Mouse (Mus musculus): Measurements from ENCODE around the gene Olfr57. TPM values are rescaled to one million over a fixed set of nuclear protein-coding genes. Genes with fewer than 3 reads are reported as not detected.
"Not testable (repeated sequence)": the region's sequence is repeated elsewhere in the genome, so short reads cannot be mapped to it uniquely, and the experiment has no call there.

Olfr57 gene
- not detected for total RNA-seq (2021)
- long read RNA-seq, experiment 1 = 0 reads
- long read RNA-seq, experiment 2 = 0 reads

- no peak for DNase-seq (ENCODE audit: low spot score)
Measured at GRCm38 (mm10) chr10:79028441-79028840, at the start of gene Olfr57. TSS of gene Olfr57 (plus strand) at chr10:79028741.

- no peak for DNase-seq (ENCODE audit: low spot score)
Measured at GRCm38 (mm10) chr10:78980750-78981149, 47.8 kb upstream of the Olfr57 start, which contains the start of gene Olfr1352. TSS of gene Olfr1352 (plus strand) at chr10:78981050.

- no peak for DNase-seq (ENCODE audit: low spot score)
Measured at GRCm38 (mm10) chr10:79012172-79012571, 16.4 kb upstream of the Olfr57 start, which contains the start of gene Olfr1351. TSS of gene Olfr1351 (plus strand) at chr10:79012472.

- not testable (repeated sequence) for DNase-seq (ENCODE audit: low spot score)
Measured at GRCm38 (mm10) chr10:79042457-79042856, 13.9 kb downstream of the Olfr57 start.

- DNase-seq (ENCODE audit: low spot score) = not testable (repeated sequence)
Measured at GRCm38 (mm10) chr10:79057370-79057769, 28.8 kb downstream of the Olfr57 start.

Other genes with a start within 250 kb of the Olfr57 start
- not detected for gene Slc1a6, start 248.2 kb upstream of the Olfr57 start, total RNA-seq (2021)
- not detected for gene Olfr1356, start 176.6 kb upstream of the Olfr57 start, total RNA-seq (2021)
- gene Olfr1355, start 153.2 kb upstream of the Olfr57 start, total RNA-seq (2021) = not detected
- gene Olfr1354, start 115.6 kb upstream of the Olfr57 start, total RNA-seq (2021) = not detected
- not detected for gene Olfr8, start 78.1 kb upstream of the Olfr57 start, total RNA-seq (2021)
- not detected for gene Olfr1353, start 65.4 kb upstream of the Olfr57 start, total RNA-seq (2021)
- gene Olfr1352, start 47.7 kb upstream of the Olfr57 start, total RNA-seq (2021) = not detected
- gene Olfr1351, start 16.3 kb upstream of the Olfr57 start, total RNA-seq (2021) = not detected
- 1 to 10 TPM; 8.9 to 9.1 TPM for gene 2610008E11Rik, start 68.9 kb downstream of the Olfr57 start, total RNA-seq (2021)
- not detected for gene Vmn2r80, start 120.0 kb downstream of the Olfr57 start, total RNA-seq (2021)
- not detected for gene Vmn2r81, start 219.0 kb downstream of the Olfr57 start, total RNA-seq (2021)

All from gastrocnemius, adult 18-20 months (tissue).